Mouse (Mus musculus) testis, postnatal 14 days (tissue): ENCODE data around the gene Gm3317.
"Not testable (repeated sequence)": the region's sequence is repeated elsewhere in the genome, so short reads cannot be mapped to it uniquely, and the experiment has no call there.

Experiments
- DNase-seq: peaks from one replicate; pipeline ENCODE4 v3.0.0; 2021; ENCODE audit warnings: low spot score

The Gm3317 gene

DNA sequence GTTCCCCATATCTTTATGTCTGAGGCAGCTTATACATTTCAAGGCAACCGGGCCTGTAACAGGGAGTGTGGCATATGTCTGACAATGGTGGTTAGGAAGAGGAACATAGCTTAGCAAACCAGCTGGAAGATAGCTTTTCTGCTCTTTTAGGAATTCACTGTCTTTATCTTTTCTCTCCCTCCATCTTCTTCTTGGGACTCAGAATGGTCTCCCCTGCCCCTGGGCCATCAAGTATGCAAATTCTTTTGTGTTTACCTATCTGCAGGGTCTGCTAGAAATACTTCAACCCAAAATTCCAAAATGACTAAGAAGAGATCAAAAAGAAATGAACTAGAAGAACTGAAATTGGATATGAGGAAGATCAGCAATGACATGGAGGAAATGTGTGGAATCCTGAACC is at the start of gene Gm3317:
TSS of gene Gm3317 (plus strand) at position 301 of the 400 bp plus-strand sequence.
- not testable (repeated sequence) for DNase-seq

DNA sequence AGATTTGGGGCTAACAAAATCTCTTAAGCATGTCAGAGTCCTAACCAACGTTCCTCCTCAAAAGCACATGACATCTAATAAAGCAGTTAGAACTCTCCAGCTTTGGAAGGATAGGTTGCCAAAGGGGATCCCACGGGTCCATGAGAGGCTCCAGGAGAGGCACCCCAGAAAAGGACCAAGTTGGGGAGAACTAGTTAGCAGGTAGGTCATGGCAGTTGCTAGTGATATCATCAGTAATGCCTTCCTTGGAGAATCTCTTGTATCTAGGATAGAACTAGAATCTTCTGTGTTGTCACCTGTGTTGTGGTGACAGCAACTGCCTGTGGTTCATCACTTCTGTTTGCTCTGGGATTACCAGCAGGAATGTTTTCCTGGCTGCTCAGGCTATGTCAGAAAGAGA is 33.1 kb upstream of the Gm3317 start, which contains the start of gene Gm8279:
TSS of gene Gm8279 (plus strand) at position 301 of the 400 bp plus-strand sequence.
- not testable (repeated sequence) for DNase-seq

DNA sequence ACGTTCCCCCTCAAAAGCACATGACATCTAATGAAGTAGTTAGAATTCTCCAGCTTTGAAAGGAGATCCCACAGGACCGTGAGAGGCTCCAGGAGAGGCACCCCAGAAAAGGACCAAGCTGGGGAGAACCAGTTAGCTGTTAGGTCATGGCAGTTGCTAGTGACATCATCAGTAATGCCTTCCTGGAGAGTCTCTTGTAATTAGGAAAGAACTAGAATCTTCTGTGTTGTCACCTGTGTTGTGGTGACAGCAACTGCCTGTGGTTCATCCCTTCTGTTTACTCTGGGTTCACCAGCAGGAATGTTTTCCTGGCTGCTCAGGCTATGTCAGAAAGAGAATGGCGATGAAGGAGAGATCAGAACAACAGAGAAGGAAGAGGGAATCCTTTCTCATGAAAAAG is 21.2 kb downstream of the Gm3317 start, which contains the start of gene Gm8271:
TSS of gene Gm8271 (plus strand) at position 301 of the 400 bp plus-strand sequence.
- DNase-seq = not testable (repeated sequence)
